Mouse (Mus musculus) left cerebral cortex, adult 2 months (tissue): ENCODE results near the gene Neb. TPM values are rescaled to one million over a fixed set of nuclear protein-coding genes. Genes with fewer than 3 reads are reported as not detected.

Experiments
- DNase-seq, 2 experiments: peaks; one replicate each; pipeline ENCODE4 v3.0.0; 2021 to 2022; ENCODE audit warnings: low spot score in 2 of 2, mixed read lengths in 1 of 2; ENCODE audit errors: extremely low spot score in 1 of 2
- H3K27ac ChIP-seq: fragments of 200-600 bp; 2 replicates; pipeline ENCODE4 v1.8.1; 2022
- H3K4me3 ChIP-seq: fragments of 200-600 bp; 2 replicates; pipeline ENCODE4 v1.8.1; 2022
- CTCF ChIP-seq: fragments of 200-600 bp; IDR thresholded peaks from 2 replicates; pipeline ENCODE4 v1.8.1; 2022; ENCODE audit warnings: antibody characterized with exemption, mild to moderate bottlenecking, moderate library complexity
- intact Hi-C: fragments of 180-260 bp; cut with DNase I; formaldehyde crosslinking; loops from one replicate; pipeline ENCODE4 v1.15.1; 2025
- total RNA-seq, 2 experiments: library from RNA; stranded (reverse); gene quantifications; 2 replicates each; pipeline ENCODE4 v1.2.3; 2021

Gene Neb
- total RNA-seq, 2 experiments from 2014 or later, result 1.2 to 1.5 TPM

GRCm38 (mm10) chr2:52286421-52286820 is 91.9 kb downstream of the Neb start:
- no peak for DNase-seq
- TF ChIP-seq CTCF, result no peak
- intact Hi-C loops, result no loop called here
- H3K4me3 ChIP-seq, result no peak overlapping the region
- H3K27ac ChIP-seq, result no peak overlapping the region

DNA sequence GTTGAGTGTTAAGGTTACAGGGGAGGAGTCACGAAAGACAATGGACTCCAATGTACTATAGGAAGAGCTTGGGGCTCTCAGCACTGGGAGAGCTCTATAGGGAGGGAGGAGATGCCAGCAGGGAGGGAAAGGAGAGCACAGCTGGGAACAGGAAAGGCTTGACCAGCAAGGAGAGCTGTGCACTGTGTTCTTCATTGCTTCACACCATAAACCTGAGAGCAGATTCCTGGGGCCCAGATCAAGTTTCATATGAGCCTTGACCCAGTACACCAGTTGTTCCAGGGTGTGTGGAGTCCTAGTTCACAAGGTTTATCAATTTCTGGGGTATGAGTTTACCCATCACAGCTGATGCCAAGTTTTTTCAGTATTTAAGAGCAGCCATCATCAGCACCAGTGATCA is 106.1 kb downstream of the Neb start:
- intact Hi-C loops, result no loop called here
- Histone ChIP-seq H3K27ac (no peak overlapping the region), H3K4me3 (no peak overlapping the region)
- TF ChIP-seq CTCF, result no peak
- DNase-seq, result no peak

DNA sequence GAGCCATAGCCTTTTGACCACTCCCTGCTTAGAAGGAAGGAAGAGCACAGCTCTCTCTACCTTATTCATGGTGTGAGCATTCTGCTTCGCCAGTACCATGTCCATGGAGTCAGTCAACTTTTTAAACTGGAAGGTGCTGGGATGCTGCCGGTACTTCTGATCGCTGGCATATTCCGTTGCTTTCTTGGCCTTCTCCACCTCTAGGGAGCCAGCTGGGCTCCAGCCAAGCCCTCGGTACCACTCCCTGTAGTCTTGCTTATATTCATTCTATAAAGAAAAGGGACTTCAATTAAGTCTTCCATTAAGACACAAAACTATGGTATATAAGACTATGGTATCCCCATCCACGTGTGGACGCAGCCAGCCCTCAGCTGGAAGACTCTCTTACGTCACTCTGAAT is 107.4 kb downstream of the Neb start:
- Histone ChIP-seq H3K4me3 (no peak overlapping the region), H3K27ac (no peak overlapping the region)
- intact Hi-C loops, result no loop called here
- no peak for DNase-seq
- TF ChIP-seq CTCF, result no peak

- DNase-seq, result peak; percentile 31 to 52
- H3K4me3 ChIP-seq, result no peak overlapping the region
- H3K27ac ChIP-seq, result no peak overlapping the region
- intact Hi-C loops, result loop anchor here (2.0 to 5.0 kb wide), 3 partner anchors 145 to 345 kb away; no protein-coding TSS in a partner anchor
- TF ChIP-seq CTCF, result peak; percentile 93
Measured at GRCm38 (mm10) chr2:52262149-52262548, 116.1 kb downstream of the Neb start.

DNA sequence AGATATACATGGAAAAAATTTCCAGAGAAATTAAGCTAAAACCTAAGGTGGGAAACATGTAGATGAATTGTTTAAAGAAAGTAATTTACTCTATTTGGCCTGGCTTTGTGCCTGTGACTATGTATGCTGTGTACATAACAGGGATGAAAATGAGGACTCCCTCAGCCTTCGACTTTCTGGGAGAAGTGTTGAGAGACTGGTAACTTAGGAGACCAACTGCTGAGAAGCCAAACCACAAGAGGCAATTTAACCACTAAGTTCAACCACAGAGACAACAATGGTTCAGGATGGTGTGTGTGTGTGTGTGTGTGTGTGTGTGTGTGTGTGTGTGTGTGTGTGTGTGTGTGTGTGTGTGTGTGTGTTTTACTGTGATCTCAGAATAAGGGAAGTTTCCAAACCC is 126.2 kb downstream of the Neb start:
- TF ChIP-seq CTCF, result no peak
- DNase-seq, result no peak
- Histone ChIP-seq H3K27ac (no peak overlapping the region), H3K4me3 (no peak overlapping the region)
- intact Hi-C loops, result no loop called here

DNA sequence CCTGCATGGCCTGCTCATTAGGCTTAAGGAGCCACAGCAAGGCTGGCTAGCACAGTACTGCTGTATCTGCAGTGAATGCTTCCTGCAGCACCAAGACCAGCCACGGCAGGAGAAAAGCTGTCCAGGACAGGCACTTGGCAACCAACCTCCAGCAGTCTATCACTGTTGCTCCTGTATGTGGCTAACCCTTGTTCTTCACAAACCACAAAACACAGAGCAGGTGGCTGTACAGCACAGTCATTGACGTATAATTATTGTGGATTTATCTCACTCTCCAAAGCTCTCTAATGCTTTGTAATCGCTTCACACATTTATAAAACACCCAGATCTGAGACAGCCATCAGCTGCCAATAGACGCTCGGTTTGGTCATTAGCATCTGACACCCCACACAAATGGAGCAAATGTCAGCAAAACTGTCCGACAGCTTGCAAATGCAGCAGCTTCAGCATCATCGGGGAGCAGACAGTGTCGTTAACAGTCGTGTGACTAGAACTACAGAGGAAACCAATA is 129.9 kb downstream of the Neb start:
- DNase-seq, result no peak
- Histone ChIP-seq H3K4me3 (no peak overlapping the region), H3K27ac (no peak overlapping the region)
- no peak for TF ChIP-seq CTCF
- intact Hi-C loops, result no loop called here

DNA sequence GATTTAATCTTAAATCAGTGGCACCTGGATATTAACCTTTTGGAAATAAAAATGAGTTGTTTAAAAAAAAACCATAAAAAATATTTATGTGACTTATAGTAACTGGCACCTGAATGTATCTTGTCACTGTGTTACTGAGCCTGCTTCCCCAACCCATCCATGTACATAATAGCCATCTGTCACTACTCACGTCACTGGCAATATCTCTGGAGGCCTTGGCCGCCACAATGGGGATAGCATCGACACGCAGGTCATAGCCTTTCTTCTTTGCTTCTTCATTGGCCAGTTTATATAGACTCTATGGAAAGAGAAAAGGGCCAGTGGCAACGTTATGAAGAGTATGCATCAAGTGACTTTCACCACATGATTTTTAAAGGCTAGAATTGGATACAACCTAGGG is 133.2 kb downstream of the Neb start:
- TF ChIP-seq CTCF, result no peak
- intact Hi-C loops, result no loop called here
- DNase-seq, result no peak
- no peak overlapping the region for H3K27ac ChIP-seq
- no peak overlapping the region for H3K4me3 ChIP-seq

- Histone ChIP-seq H3K27ac (no peak overlapping the region), H3K4me3 (no peak overlapping the region)
- no peak for TF ChIP-seq CTCF
- intact Hi-C loops, result no loop called here
- DNase-seq, result no peak
Measured at GRCm38 (mm10) chr2:52242691-52243090, 135.6 kb downstream of the Neb start.

DNA sequence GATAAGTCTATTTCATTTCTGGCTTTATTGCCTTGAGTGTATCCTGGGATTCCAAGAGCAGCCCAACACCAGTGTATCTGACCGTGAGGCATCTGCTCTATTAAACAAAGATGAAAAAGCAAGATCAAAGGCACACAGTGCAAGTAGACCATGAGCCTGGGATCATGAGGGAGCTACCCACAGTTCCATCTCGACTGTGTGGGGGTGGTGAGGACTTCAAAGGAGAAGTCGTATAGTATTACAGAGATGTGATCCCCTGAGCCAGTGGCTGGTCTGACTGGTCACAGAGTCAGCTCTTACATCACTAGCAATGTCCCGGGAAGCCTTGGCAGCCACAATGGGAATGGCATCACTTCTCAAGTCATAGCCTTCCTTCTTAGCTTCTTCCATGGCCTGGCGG is 140.4 kb downstream of the Neb start:
- DNase-seq, result no peak

DNA sequence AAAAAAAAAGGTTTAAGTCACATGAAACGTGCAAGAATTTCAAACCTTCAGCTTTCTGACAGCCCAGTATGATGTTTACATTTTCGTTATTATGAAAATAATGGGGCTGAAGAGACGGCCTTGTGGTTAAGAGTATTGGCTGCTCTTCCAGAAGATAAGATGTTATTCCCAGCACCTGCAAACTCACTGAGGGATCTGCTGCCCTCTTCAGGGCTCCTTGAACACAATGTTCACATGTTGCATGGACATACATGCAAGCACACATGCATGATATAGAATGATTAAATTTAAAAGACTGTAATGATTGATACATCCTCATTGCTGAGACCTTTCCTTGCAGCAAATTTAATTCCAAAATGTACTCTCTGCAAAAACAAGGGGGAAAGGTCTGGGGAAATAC is 150.7 kb downstream of the Neb start:
- Histone ChIP-seq H3K4me3 (no peak overlapping the region), H3K27ac (no peak overlapping the region)
- intact Hi-C loops, result no loop called here
- TF ChIP-seq CTCF, result peak; percentile 50
- DNase-seq, result no peak

More for the DNA sequence above, 140.4 kb downstream of the Neb start:
- intact Hi-C loops, result no loop called here
- H3K27ac ChIP-seq, result no peak overlapping the region
- TF ChIP-seq CTCF, result no peak
- no peak overlapping the region for H3K4me3 ChIP-seq

DNA sequence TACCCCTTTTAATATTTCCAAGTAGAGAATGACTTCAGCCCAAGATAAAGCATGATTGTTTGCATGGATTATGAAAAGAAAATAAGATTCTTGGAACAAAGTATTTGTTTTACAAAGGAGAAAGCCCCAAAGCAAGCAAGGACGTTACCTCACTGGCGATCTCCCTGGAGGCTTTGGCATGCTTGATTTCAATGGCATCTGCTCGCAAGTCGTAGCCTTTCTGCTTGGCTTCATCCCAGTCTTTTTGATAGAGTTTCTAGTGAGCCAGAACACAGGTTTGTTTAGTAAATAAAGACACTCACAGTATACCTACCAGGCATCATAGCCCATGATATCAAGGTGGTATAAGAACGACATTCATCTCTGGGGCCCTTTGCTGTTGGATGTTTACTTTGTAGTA is 153.9 kb downstream of the Neb start:
- Histone ChIP-seq H3K27ac (no peak overlapping the region), H3K4me3 (no peak overlapping the region)
- no peak for DNase-seq
- no peak for TF ChIP-seq CTCF
- intact Hi-C loops, result no loop called here

DNA sequence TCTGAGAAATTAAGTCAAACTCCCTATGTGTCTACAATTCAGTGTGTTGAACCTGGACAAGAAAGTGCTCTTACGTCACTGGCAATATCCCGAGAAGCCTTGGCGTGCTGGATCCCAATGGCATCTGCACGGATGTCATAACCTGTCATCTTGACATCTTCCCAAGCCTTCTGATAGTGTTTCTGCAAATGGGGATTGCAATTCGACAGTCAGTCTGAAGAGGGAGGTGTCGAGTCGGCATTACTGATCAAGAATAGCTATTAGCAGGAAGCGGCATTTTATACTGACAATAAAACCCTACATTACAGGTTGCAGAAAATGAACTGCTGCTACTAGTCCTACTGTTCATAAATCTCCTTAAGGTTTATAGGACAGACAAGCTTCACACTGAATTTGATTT is 158.2 kb downstream of the Neb start:
- intact Hi-C loops, result no loop called here
- Histone ChIP-seq H3K27ac (no peak overlapping the region), H3K4me3 (no peak overlapping the region)
- peak; percentile 68 for TF ChIP-seq CTCF
- no peak for DNase-seq

- no peak for TF ChIP-seq CTCF
- DNase-seq, result no peak
- Histone ChIP-seq H3K4me3 (no peak overlapping the region), H3K27ac (no peak overlapping the region)
- intact Hi-C loops, result no loop called here
Measured at GRCm38 (mm10) chr2:52215945-52216344, 162.3 kb downstream of the Neb start.
